In the genomic region with DNA sequence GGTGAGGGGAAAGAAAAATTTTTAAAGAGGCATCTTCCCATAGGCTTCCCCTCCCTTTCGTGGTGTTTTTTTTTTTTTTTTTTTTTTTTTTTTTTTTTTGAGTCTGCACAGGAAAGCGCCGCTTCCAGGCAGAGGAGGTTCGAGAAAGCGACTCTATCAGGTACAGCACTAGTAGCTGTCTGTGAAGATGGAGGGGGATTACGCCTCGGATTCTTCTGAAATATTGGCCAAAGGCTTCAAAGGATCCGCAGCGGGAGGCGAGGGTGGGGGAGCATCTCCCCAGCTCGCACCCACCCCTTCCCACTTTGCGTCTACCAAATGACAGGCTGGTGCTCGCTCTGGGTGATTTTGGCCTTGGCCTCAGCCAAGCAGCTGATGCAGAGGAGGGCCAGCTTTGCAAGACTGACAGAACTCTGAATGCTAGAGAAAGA, we compare ENCODE assay signal across 8 mouse cellular contexts.
DNase-seq lines count a peak whose midpoint lies in the region; ATAC-seq and TF ChIP-seq lines count a peak whose summit lies in the region.

No protein-coding gene starts in this region.

- H3K4me2 ChIP-seq in hindbrain, embryonic 16.5 days (ENCODE audit: low read length) = peak overlapping the region; percentile 54
- peak overlapping the region; percentile 50 for H3K4me2 ChIP-seq in limb, embryonic 11.5 days (ENCODE audit: low read depth, severe bottlenecking)
- peak overlapping the region; percentile 51 for H3K4me2 ChIP-seq in midbrain, embryonic 15.5 days

- intact Hi-C loops in gastrocnemius, adult 2 months (cut with DNase I) = loop anchor here (1.0 kb wide), 1 partner anchor 106 kb away; no protein-coding TSS in a partner anchor

- H3K36me3 ChIP-seq in hindbrain, embryonic 16.5 days (ENCODE audit: control insufficient read depth, insufficient read depth, low read length) = no peaks in the 10 kb centered on the region
- no peaks in the 10 kb centered on the region for H3K36me3 ChIP-seq in limb, embryonic 11.5 days (ENCODE audit: control insufficient read depth, insufficient read depth, low read length)
- no peaks in the 10 kb centered on the region for H3K36me3 ChIP-seq in midbrain, embryonic 15.5 days (replicated peaks)
- no peaks in the 10 kb centered on the region for H3K36me3 ChIP-seq in testis, adult 2 months (ENCODE audit: control insufficient read depth, insufficient read depth, low read length)

- peak overlapping the region; percentile 81 for H3K4me3 ChIP-seq in gastrocnemius, adult 2 months
- H3K4me3 ChIP-seq in hindbrain, embryonic 16.5 days (ENCODE audit: low read length) = peak overlapping the region; percentile 64
- peak overlapping the region; percentile 65 for H3K4me3 ChIP-seq in limb, embryonic 11.5 days (ENCODE audit: low read depth, low read length)
- H3K4me3 ChIP-seq in midbrain, embryonic 15.5 days = peak overlapping the region; percentile 55
- peak overlapping the region; percentile 75 for H3K4me3 ChIP-seq in testis, adult 2 months (ENCODE audit: control insufficient read depth, low read depth, low read length)

- ATAC-seq in hindbrain, embryonic 16.5 days = peak; percentile 80
- no peak for ATAC-seq in limb, embryonic 11.5 days (ENCODE audit: insufficient number of reproducible peaks, low FRiP score, low TSS enrichment, low read depth)
- ATAC-seq in midbrain, embryonic 15.5 days (replicated peaks) = peak; percentile 50
- no peak for ATAC-seq in activated CD4-positive, CD25-positive, alpha-beta regulatory T cell, adult 4 months

- H3K27ac ChIP-seq in gastrocnemius, adult 2 months = peak overlapping the region; percentile 86
- peak overlapping the region; percentile 95 for H3K27ac ChIP-seq in hindbrain, embryonic 16.5 days (ENCODE audit: low read depth, low read length)
- H3K27ac ChIP-seq in limb, embryonic 11.5 days (replicated peaks; ENCODE audit: low read depth, low read length) = peak overlapping the region; percentile 97
- H3K27ac ChIP-seq in midbrain, embryonic 15.5 days = peak overlapping the region; percentile 98
- H3K27ac ChIP-seq in testis, adult 2 months (ENCODE audit: control insufficient read depth, insufficient read depth, low read depth, low read length) = peak overlapping the region; percentile 73

- H3K4me1 ChIP-seq in hindbrain, embryonic 16.5 days (ENCODE audit: control insufficient read depth, insufficient read depth, low read depth, low read length) = peaks cover 19% of the 10 kb centered on the region
- H3K4me1 ChIP-seq in limb, embryonic 11.5 days (ENCODE audit: control insufficient read depth, insufficient read depth, low read length) = peaks cover 5% of the 10 kb centered on the region
- peaks cover 23% of the 10 kb centered on the region for H3K4me1 ChIP-seq in midbrain, embryonic 15.5 days
- peaks cover 2% of the 10 kb centered on the region; the same call in 1 of the 2 replicates for H3K4me1 ChIP-seq in testis, adult 2 months (ENCODE audit: control insufficient read depth, insufficient read depth, low read length)

- H3K9ac ChIP-seq in hindbrain, embryonic 16.5 days (ENCODE audit: low read depth, low read length) = peak overlapping the region; percentile 86
- peak overlapping the region; percentile 94 for H3K9ac ChIP-seq in limb, embryonic 11.5 days (ENCODE audit: low read length)
- peak overlapping the region; percentile 89 for H3K9ac ChIP-seq in midbrain, embryonic 15.5 days

- H3K9me3 ChIP-seq in hindbrain, embryonic 16.5 days (ENCODE audit: control insufficient read depth, low read length) = no peaks in the 10 kb centered on the region
- H3K9me3 ChIP-seq in limb, embryonic 11.5 days (ENCODE audit: control insufficient read depth, low read length) = no peaks in the 10 kb centered on the region
- no peaks in the 10 kb centered on the region for H3K9me3 ChIP-seq in midbrain, embryonic 15.5 days

- under 1% methylated on average over 13 of the region's 13 CpGs for WGBS in hindbrain, embryonic 16.5 days
- under 1% methylated on average over 13 of the region's 13 CpGs for WGBS in limb, embryonic 11.5 days
- under 1% methylated on average over 13 of the region's 13 CpGs for WGBS in midbrain, embryonic 15.5 days

- H3K27me3 ChIP-seq in hindbrain, embryonic 16.5 days (replicated peaks; ENCODE audit: control insufficient read depth, insufficient read depth, low read length) = no peaks in the 10 kb centered on the region
- H3K27me3 ChIP-seq in limb, embryonic 11.5 days (ENCODE audit: control insufficient read depth, insufficient read depth, low read length) = no peaks in the 10 kb centered on the region
- H3K27me3 ChIP-seq in midbrain, embryonic 15.5 days (replicated peaks) = no peaks in the 10 kb centered on the region
- no peaks in the 10 kb centered on the region for H3K27me3 ChIP-seq in testis, adult 2 months (ENCODE audit: control insufficient read depth, insufficient read depth, low read length)

- DNase-seq in adrenal gland, adult (ENCODE audit: inconsistent age in 2 of 2, low spot score in 1 of 2) = peak; percentile 72 to 88
- DNase-seq in cerebellum, postnatal 36 days = peak; percentile 19 to 28
- peak; percentile 69 for DNase-seq in gastrocnemius, adult 2 months
- DNase-seq in limb, embryonic 11.5 days (ENCODE audit: low spot score) = peak; percentile 82

- TF ChIP-seq POLR2A in testis, adult 2 months (IDR thresholded peaks at IDR 0.05; ENCODE audit: control insufficient read depth, low read depth, low read length) = no peak

- TF ChIP-seq CTCF in gastrocnemius, adult 2 months (IDR thresholded peaks at IDR 0.05) = no peak
- no peak for TF ChIP-seq CTCF in testis, adult 2 months (IDR thresholded peaks at IDR 0.05; ENCODE audit: control insufficient read depth, insufficient read depth, insufficient replicate concordance, low read depth, low read length)

Comparison
In these comparisons a context has a peak if more than half of its experiments do, and no peak if none do; other contexts are left out.
1. DNase-seq: peak in every context shown above with its lines; median percentile 82 in limb, embryonic 11.5 days; 80 in adrenal gland, adult; 69 in gastrocnemius, adult 2 months; 24 in cerebellum, postnatal 36 days.
2. ATAC-seq: peak in hindbrain, embryonic 16.5 days (single experiment) and midbrain, embryonic 15.5 days (single experiment); none in limb, embryonic 11.5 days (single experiment) and activated CD4-positive, CD25-positive, alpha-beta regulatory T cell, adult 4 months (single experiment).
3. Peak in every context shown above with its lines, with median percentiles within 50 percentile points of each other: H3K27ac ChIP-seq, H3K4me3 ChIP-seq, H3K4me2 ChIP-seq and H3K9ac ChIP-seq.